Mouse (Mus musculus) limb, embryonic 14.5 days (tissue): ENCODE data around the gene Zfp141. TPM values are rescaled to one million over a fixed set of nuclear protein-coding genes. Genes with fewer than 3 reads are reported as not detected.

Source experiments
- ATAC-seq: fragments of 200-750 bp; cut with Nextera tagmentation; 2 replicates; pipeline ENCODE4 v1.8.0; 2017; ENCODE audit warnings: low read depth, moderate number of reproducible peaks, moderate TSS enrichment; ENCODE audit not compliant: low FRiP score
- DNase-seq: peaks from one replicate; pipeline ENCODE4 v3.0.0-alpha.2; 2015; ENCODE audit warnings: low spot score
- H3K27ac ChIP-seq: fragments of 300-500 bp; sonication (generic); replicated peaks from 2 replicates; pipeline ENCODE4 v1.5.1; 2014; ENCODE audit warnings: low read depth, mild to moderate bottlenecking, low read length, moderate library complexity, mixed read lengths
- H3K27me3 ChIP-seq: fragments of 300-500 bp; sonication (generic); 2 replicates; pipeline ENCODE4 v1.6.1; 2014; ENCODE audit warnings: low read length, mixed read lengths; ENCODE audit not compliant: control insufficient read depth, insufficient read depth
- H3K36me3 ChIP-seq: fragments of 300-500 bp; sonication (generic); 2 replicates; pipeline ENCODE4 v1.6.1; 2014; ENCODE audit warnings: mild to moderate bottlenecking, low read length, moderate library complexity, mixed read lengths; ENCODE audit not compliant: control insufficient read depth, insufficient read depth
- H3K4me1 ChIP-seq: fragments of 300-500 bp; sonication (generic); 2 replicates; pipeline ENCODE4 v1.6.1; 2014; ENCODE audit warnings: antibody characterized with exemption, low read length, mixed read lengths; ENCODE audit not compliant: control insufficient read depth, insufficient read depth
- H3K4me2 ChIP-seq: fragments of 300-500 bp; sonication (generic); replicated peaks from 2 replicates; pipeline ENCODE4 v1.6.1; 2014; ENCODE audit warnings: low read depth, mild to moderate bottlenecking, low read length, moderate library complexity; ENCODE audit not compliant: severe bottlenecking
- H3K4me3 ChIP-seq: fragments of 300-500 bp; sonication (generic); replicated peaks from 2 replicates; pipeline ENCODE4 v1.5.1; 2014; ENCODE audit warnings: low read length
- H3K9ac ChIP-seq: fragments of 300-500 bp; sonication (generic); 2 replicates; pipeline ENCODE4 v1.6.1; 2014; ENCODE audit warnings: mild to moderate bottlenecking, low read depth, low read length, moderate library complexity; ENCODE audit not compliant: severe bottlenecking
- H3K9me3 ChIP-seq: fragments of 300-500 bp; sonication (generic); 2 replicates; pipeline ENCODE4 v1.6.1; 2016; ENCODE audit warnings: low read length; ENCODE audit not compliant: control insufficient read depth
- POLR2A ChIP-seq: fragments of 200-500 bp; IDR thresholded peaks from 2 replicates; pipeline ENCODE4 v1.8.0; 2012; ENCODE audit warnings: inconsistent platforms, mild to moderate bottlenecking, moderate library complexity, borderline replicate concordance; ENCODE audit not compliant: insufficient read depth, insufficient read length; ENCODE audit errors: extremely low read depth
- WGBS: fragments of 180-500 bp; shearing (Covaris S2); extraction: QIAGEN DNeasy Blood & Tissue Kit; methylation state at CpG from one replicate; pipeline ENCODE4 v1.1.7; 2014; 5-methylcytosine and 5-hydroxymethylcytosine counted together
- polyA plus RNA-seq, 2 experiments: library from polyadenylated mRNA; depleted of rRNA in 1 of 2; stranded (reverse) in 1 of 2; unstranded in 1 of 2; fragments of >200 nt; fragmentation: Nextera tagmentation in 1 of 2; extraction: Ambion mirVana in 1 of 2; gene quantifications; 2 replicates each; pipeline versions ENCODE4 v1.2.1 to v1.2.3; 2012 to 2014

Zfp141 gene
- polyA plus RNA-seq, 2 experiments: 8.9 to 13.3 TPM

- no peak for ATAC-seq
- no peaks in the 10 kb centered on the region for H3K4me1 ChIP-seq
Observed at GRCm38 (mm10) chr7:42490859-42491258, 14.7 kb downstream of the Zfp141 start.

DNA sequence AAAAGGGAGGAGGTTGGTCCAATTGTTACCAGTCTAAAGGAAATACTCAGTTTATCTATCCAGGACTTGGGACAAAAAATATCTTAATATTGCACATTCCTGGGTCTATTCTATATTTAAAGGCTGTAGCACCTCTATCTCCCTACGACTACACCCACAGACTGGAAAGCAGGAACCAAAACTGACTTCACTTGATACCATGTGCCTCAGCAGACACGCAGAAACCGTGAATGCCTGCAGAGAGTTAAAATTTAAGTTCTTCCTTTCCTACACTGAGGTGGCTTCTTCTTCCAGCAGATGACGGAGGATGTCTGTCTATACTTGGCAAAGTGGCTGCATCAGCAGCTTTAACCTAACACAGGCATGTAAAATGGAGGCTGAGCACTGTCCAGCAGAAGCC lies 15.2 kb downstream of the Zfp141 start:
- Histone ChIP-seq H3K4me3 (no peak overlapping the region), H3K4me1 (no peaks in the 10 kb centered on the region), H3K4me2 (no peak overlapping the region), H3K9ac (no peak overlapping the region), H3K27me3 (no peaks in the 10 kb centered on the region), H3K36me3 (peaks cover 36% of the 10 kb centered on the region), H3K27ac (no peak overlapping the region), H3K9me3 (peaks cover 7% of the 10 kb centered on the region; the same call in 1 of the 2 replicates)
- no peak for TF ChIP-seq POLR2A
- no peak for ATAC-seq
- WGBS: 93% methylated on average over 4 of the region's 4 CpGs
- DNase-seq: no peak

More at GRCm38 (mm10) chr7:42490859-42491258, 14.7 kb downstream of the Zfp141 start:
- Histone ChIP-seq H3K27me3 (no peaks in the 10 kb centered on the region), H3K27ac (no peak overlapping the region), H3K4me2 (no peak overlapping the region), H3K9me3 (peaks cover 7% of the 10 kb centered on the region; the same call in 1 of the 2 replicates), H3K9ac (no peak overlapping the region), H3K4me3 (no peak overlapping the region), H3K36me3 (peaks cover 32% of the 10 kb centered on the region)
- DNase-seq: no peak
- TF ChIP-seq POLR2A: no peak
- WGBS: 90% methylated on average over 5 of the region's 5 CpGs

DNA sequence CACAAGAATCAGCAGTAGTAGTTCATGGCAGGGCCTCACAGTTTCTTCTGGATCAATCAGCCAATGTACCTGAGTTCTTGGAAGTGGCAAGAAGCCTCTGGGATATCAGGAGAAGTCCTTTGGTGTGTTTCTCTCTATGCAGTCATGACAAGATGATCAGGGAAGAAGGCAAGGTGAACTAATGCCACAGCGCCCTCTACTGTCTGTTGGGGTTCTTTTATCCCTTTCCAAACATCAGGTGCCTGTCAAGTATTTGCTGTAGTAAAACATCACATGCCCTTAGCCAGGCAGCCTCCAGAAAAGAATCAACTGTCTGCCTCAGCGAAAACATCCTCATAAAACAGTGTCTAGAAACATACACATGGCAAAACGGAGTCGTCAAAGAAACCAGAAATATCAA lies 50.9 kb downstream of the Zfp141 start:
- WGBS: 57% methylated on average over 4 of the region's 4 CpGs
- no peak for ATAC-seq
- Histone ChIP-seq H3K4me2 (no peak overlapping the region), H3K9ac (no peak overlapping the region), H3K9me3 (peaks cover 6% of the 10 kb centered on the region; the same call in 1 of the 2 replicates), H3K4me3 (no peak overlapping the region), H3K27ac (no peak overlapping the region), H3K36me3 (no peaks in the 10 kb centered on the region), H3K27me3 (no peaks in the 10 kb centered on the region), H3K4me1 (no peaks in the 10 kb centered on the region)
- TF ChIP-seq POLR2A: no peak
- DNase-seq: no peak

GRCm38 (mm10) chr7:42450618-42451017 lies 54.9 kb downstream of the Zfp141 start:
- no peaks in the 10 kb centered on the region for H3K27me3 ChIP-seq
- H3K4me2 ChIP-seq: no peak overlapping the region
- no peak overlapping the region for H3K9ac ChIP-seq
- no peak overlapping the region for H3K4me3 ChIP-seq
- no peak for DNase-seq
- H3K9me3 ChIP-seq: peaks cover 11% of the 10 kb centered on the region; the same call in 1 of the 2 replicates
- no peaks in the 10 kb centered on the region for H3K4me1 ChIP-seq
- no peak for TF ChIP-seq POLR2A
- no peaks in the 10 kb centered on the region for H3K36me3 ChIP-seq
- no peak for ATAC-seq
- H3K27ac ChIP-seq: no peak overlapping the region
- 36% methylated on average over 3 of the region's 3 CpGs for WGBS

GRCm38 (mm10) chr7:42447850-42448249 lies 57.7 kb downstream of the Zfp141 start, which contains the start of gene 4933421I07Rik:
Gene 4933421I07Rik (minus strand): TSS chr7:42448120.
- ATAC-seq (no peak), DNase-seq (no peak)
- H3K9me3 ChIP-seq: 0 out of 2 replicates have a peak, but pooled peaks cover 5% of the 10 kb centered on the region
- H3K27ac ChIP-seq: no peak within 1 kb of the TSS
- TF ChIP-seq POLR2A: no peak
- no peaks in the 10 kb centered on the region for H3K36me3 ChIP-seq
- H3K4me1 ChIP-seq: no peaks in the 10 kb centered on the region
- H3K27me3 ChIP-seq: no peaks in the 10 kb centered on the region
- WGBS: 72% methylated on average over 5 of the region's 5 CpGs
- no peak within 1 kb of the TSS for H3K4me2 ChIP-seq
- no peak within 1 kb of the TSS for H3K9ac ChIP-seq
- no peak within 1 kb of the TSS for H3K4me3 ChIP-seq
